In the genomic region with DNA sequence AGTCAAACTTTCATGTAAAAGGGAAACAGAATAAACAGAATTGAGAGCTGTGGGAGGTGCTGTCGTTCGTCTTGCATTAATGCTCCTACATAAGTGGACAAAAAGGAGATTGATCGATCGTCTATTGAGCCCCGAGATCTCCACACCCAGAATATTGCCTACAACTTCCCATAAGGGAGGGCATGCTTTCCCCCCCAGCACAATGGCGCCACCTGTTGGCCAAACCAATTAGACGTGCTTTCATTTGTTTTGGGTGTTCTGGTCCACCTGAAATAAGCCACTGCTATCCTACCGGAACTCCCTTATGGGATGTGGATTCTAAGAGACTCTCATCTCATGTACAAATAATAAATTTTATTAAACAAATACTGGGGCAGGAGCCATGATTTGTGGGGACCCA, we compare ENCODE assay signal across 9 mouse cellular contexts.
A peak's percentile ranks its signal among the peaks of the same experiment; 100 is the strongest.
DNase-seq lines count a peak whose midpoint lies in the region; ATAC-seq lines count a peak whose summit lies in the region.
"Had no signal": no experiment of that assay in that cellular context is flagged by ENCODE, and none has a peak within 500 bp of the region (broad histone marks: within the 10 kb centered on the region; RNA-seq: fewer than 3 reads in every experiment).

No protein-coding gene starts in this region.

- H3K4me1 ChIP-seq in kidney, embryonic 16.5 days (ENCODE audit: insufficient read depth, low read length): no peaks in the 10 kb centered on the region
- H3K4me1 ChIP-seq in hindbrain, embryonic 15.5 days (replicated peaks): 0 out of 2 replicates have a peak, but pooled peaks cover 4% of the 10 kb centered on the region
- H3K4me1 ChIP-seq: embryonic facial prominence, embryonic 15.5 days had no signal

- H3K4me2 ChIP-seq in kidney, embryonic 16.5 days (replicated peaks; ENCODE audit: low read depth, low read length): no peak overlapping the region
- peak overlapping the region; percentile 36; the same call in 1 of the 2 replicates for H3K4me2 ChIP-seq in hindbrain, embryonic 15.5 days
- H3K4me2 ChIP-seq: embryonic facial prominence, embryonic 15.5 days had no signal

- H3K36me3 ChIP-seq in kidney, embryonic 16.5 days (ENCODE audit: insufficient read depth, low read length): no peaks in the 10 kb centered on the region
- no peaks in the 10 kb centered on the region for H3K36me3 ChIP-seq in hindbrain, embryonic 15.5 days
- H3K36me3 ChIP-seq: embryonic facial prominence, embryonic 15.5 days had no signal

- no peaks in the 10 kb centered on the region for H3K27me3 ChIP-seq in kidney, embryonic 16.5 days (ENCODE audit: insufficient read depth, low read length)
- no peaks in the 10 kb centered on the region for H3K27me3 ChIP-seq in hindbrain, embryonic 15.5 days
- H3K27me3 ChIP-seq: embryonic facial prominence, embryonic 15.5 days had no signal

- H3K9me3 ChIP-seq in kidney, embryonic 16.5 days (ENCODE audit: low read length): no peaks in the 10 kb centered on the region
- H3K9me3 ChIP-seq in hindbrain, embryonic 15.5 days: no peaks in the 10 kb centered on the region
- H3K9me3 ChIP-seq: embryonic facial prominence, embryonic 15.5 days had no signal

- intact Hi-C loops in left cerebral cortex, postnatal 36 days (cut with DNase I): loop anchor here (2.0 to 10.0 kb wide), 4 partner anchors 459 to 1169 kb away; no protein-coding TSS in a partner anchor

- H3K9ac ChIP-seq in kidney, embryonic 16.5 days (replicated peaks; ENCODE audit: low read length): no peak overlapping the region
- H3K9ac ChIP-seq in hindbrain, embryonic 15.5 days: no peak overlapping the region
- H3K9ac ChIP-seq: embryonic facial prominence, embryonic 15.5 days had no signal

- H3K4me3 ChIP-seq in kidney, embryonic 16.5 days (ENCODE audit: low read length): no peak overlapping the region
- H3K4me3 ChIP-seq in hindbrain, embryonic 15.5 days: no peak overlapping the region
- H3K4me3 ChIP-seq: embryonic facial prominence, embryonic 15.5 days had no signal

- ATAC-seq in kidney, embryonic 16.5 days (ENCODE audit: low FRiP score, low TSS enrichment): no peak
- ATAC-seq in hindbrain, embryonic 15.5 days (ENCODE audit: low FRiP score, low read depth): no peak

- H3K27ac ChIP-seq in kidney, embryonic 16.5 days (ENCODE audit: low read length): no peak overlapping the region
- no peak overlapping the region for H3K27ac ChIP-seq in hindbrain, embryonic 15.5 days (replicated peaks)
- H3K27ac ChIP-seq: embryonic facial prominence, embryonic 15.5 days had no signal

- WGBS in kidney, embryonic 16.5 days: 63% methylated on average over 8 of the region's 8 CpGs
- WGBS in hindbrain, embryonic 15.5 days: 50% methylated on average over 8 of the region's 8 CpGs

- DNase-seq in kidney, adult 18-20 months: peak; percentile 40
- DNase-seq in adrenal gland, adult (ENCODE audit: inconsistent age in 2 of 2, low spot score in 1 of 2): peak; percentile 51 to 86
- DNase-seq in embryo, embryonic 10.5 days (ENCODE audit: low spot score): peak; percentile 63
- peak; percentile 61 to 69 for DNase-seq in left cerebral cortex, postnatal 36 days (ENCODE audit: low spot score in 2 of 2)
- peak; percentile 31 for DNase-seq in ovary, postnatal 14 days (ENCODE audit: low spot score)
- peak; percentile 46 for DNase-seq in urinary bladder, postnatal 14 days (ENCODE audit: low spot score)
